Mouse (Mus musculus) testis, postnatal 14 days (tissue): Measurements from ENCODE around the gene Dnali1.

Experiments
- DNase-seq: peaks from one replicate; pipeline ENCODE4 v3.0.0; 2021; ENCODE audit warnings: low spot score

Dnali1 gene

DNA sequence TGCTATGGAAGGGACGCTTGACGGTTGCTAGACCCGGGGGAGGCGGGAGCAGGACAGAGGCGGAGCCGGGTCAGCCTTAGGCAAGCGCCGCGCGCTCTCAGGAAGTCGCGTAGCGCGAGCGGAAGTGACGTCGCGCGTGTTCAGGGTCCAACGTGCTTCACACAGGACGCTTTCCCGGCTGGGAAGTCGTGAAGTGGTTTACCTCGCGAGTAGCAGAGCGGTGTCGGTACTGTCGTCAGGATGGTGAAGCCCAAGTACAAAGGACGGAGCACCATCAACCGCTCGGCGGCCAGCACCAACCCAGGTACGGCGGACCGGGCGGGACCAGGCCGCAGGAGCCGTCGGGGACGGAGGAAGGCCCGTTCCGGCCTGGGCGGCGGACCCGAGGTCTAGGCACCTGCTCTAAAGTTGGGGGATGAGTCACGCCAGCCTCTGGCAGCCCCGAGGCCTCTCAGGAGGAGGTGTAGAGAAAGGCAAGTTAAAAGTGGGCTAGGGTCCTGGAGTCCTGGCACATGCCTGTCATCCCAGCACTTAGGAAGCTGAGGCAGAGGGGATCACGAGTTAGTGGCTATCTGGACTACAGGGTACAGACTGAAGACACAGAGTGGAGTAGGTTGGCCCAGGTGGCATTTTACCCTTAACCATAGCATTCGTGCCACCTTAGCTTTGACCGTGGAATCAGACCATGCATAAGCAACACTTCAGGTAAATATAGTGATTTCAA is 35.5 kb downstream of the Dnali1 start:
- DNase-seq, result peak; percentile 94

DNA sequence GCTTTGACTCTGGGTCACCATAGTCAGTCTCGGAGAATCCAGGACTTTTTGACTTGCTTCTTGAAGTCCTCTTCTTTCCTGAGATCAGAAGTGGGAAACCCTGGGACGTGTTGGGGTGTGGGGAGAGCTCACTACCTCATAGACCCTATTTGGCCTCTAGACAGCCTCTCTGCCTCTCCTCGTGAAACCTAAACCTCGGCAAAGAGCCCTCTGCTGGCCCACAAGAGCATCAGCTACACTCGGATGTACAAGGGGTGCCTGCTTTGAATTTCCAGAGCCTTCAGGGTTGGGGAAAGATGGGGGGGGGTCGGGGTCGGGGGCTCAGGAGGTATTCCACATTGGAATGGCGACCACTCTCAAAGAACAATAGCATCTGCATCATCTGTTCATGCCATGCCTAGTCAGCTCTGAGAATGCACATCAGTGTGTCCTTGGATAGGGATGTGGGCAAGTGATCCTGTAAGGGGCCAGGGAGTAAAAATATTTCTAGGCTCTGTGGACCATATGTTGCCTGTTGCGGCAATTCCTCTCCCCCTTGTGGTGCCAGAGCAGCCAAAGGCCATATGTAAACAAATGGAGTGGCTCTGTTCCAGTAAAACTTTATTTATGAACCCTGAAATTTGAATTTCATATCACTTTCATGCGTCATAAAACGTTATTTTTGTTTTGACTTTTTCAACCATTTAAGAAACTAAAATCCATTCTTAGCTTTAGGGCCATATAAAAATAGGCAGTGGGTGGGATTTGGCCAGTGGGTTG is 44.5 kb downstream of the Dnali1 start:
- no peak for DNase-seq

DNA sequence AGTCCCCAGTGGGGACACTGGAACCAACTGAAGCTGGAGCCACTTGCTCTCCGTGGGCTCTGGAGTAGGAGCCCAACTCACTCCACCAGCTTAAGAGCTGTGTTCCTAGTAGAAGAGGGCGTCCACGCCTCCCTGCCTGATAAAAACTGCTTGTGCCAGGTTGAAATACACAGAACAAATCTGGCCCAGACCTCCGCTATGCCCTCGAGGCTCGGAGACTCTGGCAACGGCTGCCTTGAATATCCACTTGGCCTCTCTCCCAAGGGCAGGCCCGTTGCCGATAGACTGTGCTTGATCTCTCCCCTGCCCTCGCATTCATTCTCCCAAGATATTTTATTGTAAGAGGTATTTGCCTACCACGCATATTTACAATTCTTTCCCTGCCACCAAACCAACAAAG is 48.1 kb downstream of the Dnali1 start:
- DNase-seq, result peak; percentile 82

DNA sequence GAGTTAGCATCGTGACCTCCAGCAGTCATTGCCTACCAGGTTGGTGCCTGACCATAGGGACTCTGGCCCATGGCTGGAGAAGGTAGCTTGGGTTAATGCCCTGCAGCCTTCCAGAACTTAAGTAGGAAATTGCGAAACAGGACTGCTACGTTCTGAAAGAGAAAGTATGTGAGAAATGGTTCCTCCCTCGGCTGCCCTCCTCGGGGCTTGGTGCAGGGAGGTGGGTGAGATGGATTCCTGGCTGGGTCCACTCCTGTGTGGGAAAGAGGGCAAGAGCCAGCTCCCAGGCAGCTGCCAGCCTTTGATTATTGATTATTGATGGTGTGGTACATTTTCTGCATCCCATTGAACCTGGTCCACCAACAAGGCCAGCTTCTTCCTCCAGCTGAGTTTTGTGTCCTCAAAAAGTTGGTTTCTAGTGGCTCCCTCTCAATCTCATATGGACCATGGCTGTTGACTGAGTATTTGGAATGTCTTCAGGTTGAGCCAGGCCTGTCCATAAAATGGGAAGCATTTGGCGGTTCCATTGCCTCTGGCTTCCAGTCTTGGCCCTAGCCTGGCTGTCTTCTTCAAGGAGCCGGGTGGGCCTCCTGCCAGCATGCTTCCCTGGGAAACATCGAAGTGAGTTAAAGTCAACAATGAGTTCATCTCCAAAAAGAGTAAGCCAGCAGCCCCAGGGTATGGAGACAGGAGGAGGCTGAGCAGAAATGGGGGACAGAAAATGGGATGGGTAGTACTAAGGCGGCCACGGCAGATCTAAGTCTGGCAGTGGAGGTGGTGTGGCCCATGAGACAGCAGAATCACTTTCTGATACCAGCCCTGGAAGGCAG is 49.5 kb downstream of the Dnali1 start, which contains the start of gene Gnl2:
Gene Gnl2, plus strand, starts transcription at position 780 of the 830 bp plus-strand sequence.
- no peak for DNase-seq

DNA sequence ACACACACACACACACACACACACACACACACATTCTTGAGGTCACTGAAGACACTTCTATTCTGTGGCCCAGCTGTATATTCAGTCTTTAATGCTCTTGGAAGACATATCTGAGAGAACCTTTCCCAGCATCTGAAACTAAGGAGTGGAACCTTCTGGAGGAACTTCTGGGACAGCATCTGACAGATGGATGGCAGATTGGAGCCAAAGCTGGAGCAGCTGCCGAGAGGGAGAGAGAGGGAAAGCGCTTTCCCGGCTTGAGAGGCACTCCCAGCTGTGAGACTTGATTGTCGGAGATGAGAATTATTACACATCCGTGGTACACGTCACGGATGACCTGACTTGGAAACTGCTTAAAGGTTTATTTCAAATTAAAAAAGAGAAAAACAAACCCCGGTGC is 56.8 kb downstream of the Dnali1 start:
- no peak for DNase-seq

DNA sequence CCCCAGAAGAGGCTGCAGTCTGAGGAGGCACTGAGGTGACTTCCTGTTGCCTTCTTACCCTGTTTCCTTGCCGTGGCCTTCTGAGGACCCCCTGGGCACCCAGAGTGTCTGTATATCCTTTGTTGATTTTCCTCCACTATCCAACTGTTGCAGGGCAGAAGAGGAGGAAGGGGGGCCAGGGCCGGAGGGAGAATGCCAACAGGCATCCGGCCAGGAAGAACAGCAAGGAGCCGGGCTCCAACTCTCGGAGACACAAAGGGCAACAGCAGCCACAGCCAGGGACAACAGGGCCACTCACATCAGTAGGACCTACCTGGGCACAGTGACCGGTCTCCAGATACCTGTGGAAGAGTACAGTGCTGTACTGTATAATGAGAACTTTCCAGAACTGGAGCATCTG is 57.3 kb downstream of the Dnali1 start:
- DNase-seq, result no peak

DNA sequence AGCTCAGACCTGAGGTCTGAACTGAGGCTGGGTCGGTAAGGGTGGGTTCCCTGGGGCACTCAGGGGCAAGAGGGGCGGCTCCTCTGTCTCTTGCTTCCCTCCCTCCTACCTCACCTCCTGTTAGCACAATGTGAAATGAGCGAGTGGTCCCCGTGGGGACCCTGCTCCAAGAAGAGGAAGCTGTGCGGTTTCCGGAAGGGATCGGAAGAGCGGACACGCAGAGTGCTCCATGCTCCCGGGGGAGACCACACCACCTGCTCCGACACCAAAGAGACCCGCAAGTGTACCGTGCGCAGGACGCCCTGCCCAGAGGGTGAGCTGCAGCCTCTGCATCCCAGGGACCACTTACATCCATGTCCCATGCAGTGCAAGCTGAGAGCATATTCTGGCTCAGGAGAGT is 58.0 kb downstream of the Dnali1 start:
- DNase-seq, result no peak
